Mouse (Mus musculus): Measurements from ENCODE around the gene Iqch.

Iqch gene

GRCm38 (mm10) chr9:63612565-63613515 lies 10.5 kb upstream of the Iqch start:
- no peak for DNase-seq (ENCODE audit: low read depth, low spot score)

- no peak for DNase-seq (ENCODE audit: low read depth, low spot score)
Measured at GRCm38 (mm10) chr9:63611967-63612366, 9.7 kb upstream of the Iqch start.

- no peak for DNase-seq (ENCODE audit: low read depth, low spot score)
Measured at GRCm38 (mm10) chr9:63610841-63611366, 8.6 kb upstream of the Iqch start.

- DNase-seq (ENCODE audit: low read depth, low spot score), result no peak
Measured at GRCm38 (mm10) chr9:63610231-63610630, 7.9 kb upstream of the Iqch start.

- DNase-seq (ENCODE audit: low read depth, low spot score), result no peak
Measured at GRCm38 (mm10) chr9:63609776-63610175, 7.5 kb upstream of the Iqch start.

GRCm38 (mm10) chr9:63609246-63609645 lies 7.0 kb upstream of the Iqch start:
- DNase-seq (ENCODE audit: low read depth, low spot score), result no peak

GRCm38 (mm10) chr9:63608006-63608405 lies 5.7 kb upstream of the Iqch start:
- no peak for DNase-seq (ENCODE audit: low read depth, low spot score)

- DNase-seq (ENCODE audit: low read depth, low spot score), result no peak
Measured at GRCm38 (mm10) chr9:63606594-63606993, 4.3 kb upstream of the Iqch start.

GRCm38 (mm10) chr9:63603849-63604248 lies 1.6 kb upstream of the Iqch start:
- no peak for DNase-seq (ENCODE audit: low read depth, low spot score)

GRCm38 (mm10) chr9:63596660-63597059 lies 5.6 kb downstream of the Iqch start:
- DNase-seq (ENCODE audit: low read depth, low spot score), result no peak

- DNase-seq (ENCODE audit: low read depth, low spot score), result no peak
Measured at GRCm38 (mm10) chr9:63595652-63596051, 6.6 kb downstream of the Iqch start.

GRCm38 (mm10) chr9:63595032-63595431 lies 7.3 kb downstream of the Iqch start:
- DNase-seq (ENCODE audit: low read depth, low spot score), result no peak

- no peak for DNase-seq (ENCODE audit: low read depth, low spot score)
Measured at GRCm38 (mm10) chr9:63591661-63592256, 10.5 kb downstream of the Iqch start.

GRCm38 (mm10) chr9:63590592-63590991 lies 11.7 kb downstream of the Iqch start:
- no peak for DNase-seq (ENCODE audit: low read depth, low spot score)

GRCm38 (mm10) chr9:63589209-63589608 lies 13.1 kb downstream of the Iqch start:
- DNase-seq (ENCODE audit: low read depth, low spot score), result no peak

- DNase-seq (ENCODE audit: low read depth, low spot score), result no peak
Measured at GRCm38 (mm10) chr9:63585251-63585650, 17.0 kb downstream of the Iqch start.

GRCm38 (mm10) chr9:63581778-63582177 lies 20.5 kb downstream of the Iqch start:
- no peak for DNase-seq (ENCODE audit: low read depth, low spot score)

- DNase-seq (ENCODE audit: low read depth, low spot score), result no peak
Measured at GRCm38 (mm10) chr9:63580046-63580445, 22.2 kb downstream of the Iqch start.

- DNase-seq (ENCODE audit: low read depth, low spot score), result no peak
Measured at GRCm38 (mm10) chr9:63579644-63580043, 22.6 kb downstream of the Iqch start.

GRCm38 (mm10) chr9:63577469-63577868 lies 24.8 kb downstream of the Iqch start:
- DNase-seq (ENCODE audit: low read depth, low spot score), result no peak

GRCm38 (mm10) chr9:63572874-63573273 lies 29.4 kb downstream of the Iqch start:
- DNase-seq (ENCODE audit: low read depth, low spot score), result no peak

GRCm38 (mm10) chr9:63571895-63572294 lies 30.4 kb downstream of the Iqch start:
- DNase-seq (ENCODE audit: low read depth, low spot score), result no peak

- DNase-seq (ENCODE audit: low read depth, low spot score), result no peak
Measured at GRCm38 (mm10) chr9:63568808-63569207, 33.5 kb downstream of the Iqch start.
